Mouse (Mus musculus): ENCODE measurements around the gene C1rb.

DNA sequence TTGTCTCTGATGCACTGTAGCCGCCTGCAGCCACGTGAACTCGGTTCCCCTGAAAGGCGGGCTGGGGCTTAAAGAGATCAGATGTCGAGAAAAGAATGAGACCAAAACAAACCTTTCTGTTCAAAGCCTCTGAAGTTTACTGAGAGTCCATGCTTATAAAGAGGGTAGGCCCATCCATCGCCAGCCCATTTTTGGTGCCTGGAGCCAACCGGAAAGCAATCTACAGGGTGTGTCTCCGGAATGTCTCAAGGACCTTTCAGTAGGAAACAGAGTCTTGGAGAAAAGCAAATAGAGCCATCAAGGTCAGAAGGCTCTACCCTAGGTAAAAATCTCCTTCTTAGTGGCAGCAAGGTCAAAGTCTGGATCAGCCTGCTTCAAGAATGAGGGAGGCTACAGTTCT is 23.0 kb downstream of the C1rb start:
- TF ChIP-seq CTCF (IDR thresholded peaks at IDR 0.05; ENCODE audit: low read depth) (no peak), EP300 (IDR thresholded peaks at IDR 0.05; ENCODE audit: low read depth) (no peak)

All from liver, postnatal 0 days (tissue).